In the genomic region with DNA sequence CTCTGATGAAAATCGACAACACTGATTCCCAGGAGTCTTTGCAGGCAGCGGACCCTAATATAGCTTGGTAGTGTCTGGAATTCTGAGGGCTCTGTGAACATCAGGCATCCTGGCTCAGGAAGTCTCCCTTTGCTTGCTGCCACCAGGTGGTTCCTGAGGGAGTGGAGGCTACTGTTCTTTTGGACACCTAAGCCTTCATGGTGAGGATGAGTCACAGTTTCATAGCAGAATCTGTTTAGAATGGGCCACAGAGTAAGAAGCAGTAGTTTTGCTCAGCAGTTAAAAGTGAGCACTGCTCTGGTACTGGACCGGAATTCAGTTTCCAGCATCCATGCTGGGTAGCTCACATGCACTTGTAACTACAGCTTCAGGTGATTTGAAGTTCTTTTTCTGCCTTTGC, we compare ENCODE assay signal across 26 mouse cellular contexts. TPM values are rescaled to one million over a fixed set of nuclear protein-coding genes. Genes with fewer than 3 reads are reported as not detected.
DNase-seq lines count a peak whose midpoint lies in the region; ATAC-seq and TF ChIP-seq lines count a peak whose summit lies in the region.
"Had no signal": no experiment of that assay in that cellular context is flagged by ENCODE, and none has a peak within 500 bp of the region (broad histone marks: within the 10 kb centered on the region; RNA-seq: fewer than 3 reads in every experiment).

No protein-coding gene starts in this region.

- 90% methylated on average over 3 of the region's 3 CpGs for WGBS in hindbrain, postnatal 0 days
- WGBS in hindbrain, embryonic 11.5 days: 89% methylated on average over 3 of the region's 3 CpGs

- H3K9me3 ChIP-seq in hindbrain, postnatal 0 days (ENCODE audit: low read length): no peaks in the 10 kb centered on the region
- H3K9me3 ChIP-seq in hindbrain, embryonic 11.5 days (ENCODE audit: control insufficient read depth, low read length): no peaks in the 10 kb centered on the region
- H3K9me3 ChIP-seq: embryonic facial prominence, embryonic 13.5 days; embryonic facial prominence, embryonic 15.5 days; forebrain, embryonic 13.5 days; forebrain, embryonic 15.5 days had no signal

- H3K4me3 ChIP-seq in hindbrain, postnatal 0 days (ENCODE audit: low read length): no peak overlapping the region
- no peak overlapping the region for H3K4me3 ChIP-seq in hindbrain, embryonic 11.5 days (ENCODE audit: low read depth, low read length)
- H3K4me3 ChIP-seq in embryonic fibroblast, embryonic 13.5 days (ENCODE audit: insufficient read depth, low read length): no peak overlapping the region
- H3K4me3 ChIP-seq: embryonic facial prominence, embryonic 13.5 days; embryonic facial prominence, embryonic 15.5 days; forebrain, embryonic 13.5 days; forebrain, embryonic 15.5 days had no signal

- no peak for TF ChIP-seq POLR2A in embryonic fibroblast, embryonic 13.5 days (IDR thresholded peaks at IDR 0.05; ENCODE audit: low read depth, low read length)

- H3K36me3 ChIP-seq in hindbrain, postnatal 0 days (ENCODE audit: insufficient read depth, low read length): no peaks in the 10 kb centered on the region
- no peaks in the 10 kb centered on the region for H3K36me3 ChIP-seq in hindbrain, embryonic 11.5 days (ENCODE audit: control insufficient read depth, insufficient read depth, low read length)
- H3K36me3 ChIP-seq: embryonic facial prominence, embryonic 13.5 days; embryonic facial prominence, embryonic 15.5 days; forebrain, embryonic 15.5 days had no signal

- DNase-seq in frontal cortex, postnatal 25 days (ENCODE audit: low spot score in 2 of 2): no peak
- DNase-seq in hindbrain, postnatal 0 days (ENCODE audit: low spot score): no peak
- DNase-seq in hindbrain, embryonic 11.5 days (ENCODE audit: low spot score): no peak
- peak; percentile 6 for DNase-seq in right cerebral cortex, adult 18-20 months
- no peak for DNase-seq in right cerebral cortex, adult 2 months (ENCODE audit: low spot score in 2 of 2)
- DNase-seq in layer of hippocampus, adult 9-10 months (ENCODE audit: low spot score): no peak
- DNase-seq: adrenal gland, adult 8-10 months; adrenal gland, postnatal 14 days; adrenal gland, postnatal 36 days; cerebellum, adult 11 months; cerebellum, adult 18-20 months; cerebellum, adult 8-10 months; cerebellum, adult 9-11 months; cerebellum, postnatal 14 days; cerebellum, postnatal 36 days; embryo, embryonic 11 days; forebrain, postnatal 0 days had no signal

- ATAC-seq in frontal cortex, adult (ENCODE audit: low TSS enrichment): peak; percentile 90
- ATAC-seq in hindbrain, postnatal 0 days: no peak
- no peak for ATAC-seq in hindbrain, embryonic 11.5 days (ENCODE audit: low FRiP score)
- ATAC-seq: forebrain, embryonic 13.5 days; forebrain, embryonic 15.5 days; forebrain, postnatal 0 days had no signal

- no peak overlapping the region for H3K27ac ChIP-seq in hindbrain, postnatal 0 days
- no peak overlapping the region for H3K27ac ChIP-seq in hindbrain, embryonic 11.5 days (ENCODE audit: low read depth, low read length)
- H3K27ac ChIP-seq in embryonic fibroblast, embryonic 13.5 days (ENCODE audit: insufficient read depth, low read length): peak overlapping the region; percentile 48; the same call in 1 of the 2 replicates
- H3K27ac ChIP-seq: embryonic facial prominence, embryonic 13.5 days; embryonic facial prominence, embryonic 15.5 days; forebrain, embryonic 13.5 days; forebrain, embryonic 15.5 days had no signal

- peak; percentile 13; the same call in 1 of the 2 replicates for TF ChIP-seq CTCF in hindbrain, postnatal 0 days (IDR thresholded peaks at IDR 0.05; ENCODE audit: low read depth)
- TF ChIP-seq CTCF in embryonic fibroblast, embryonic 13.5 days (IDR thresholded peaks at IDR 0.05; ENCODE audit: borderline replicate concordance, insufficient read depth, low read length): no peak

- no peaks in the 10 kb centered on the region for H3K27me3 ChIP-seq in hindbrain, postnatal 0 days (ENCODE audit: insufficient read depth, low read length)
- no peaks in the 10 kb centered on the region for H3K27me3 ChIP-seq in hindbrain, embryonic 11.5 days (ENCODE audit: control insufficient read depth, insufficient read depth, low read length)
- H3K27me3 ChIP-seq: embryonic facial prominence, embryonic 13.5 days; embryonic facial prominence, embryonic 15.5 days; forebrain, embryonic 13.5 days; forebrain, embryonic 15.5 days had no signal

- H3K4me1 ChIP-seq in hindbrain, postnatal 0 days (ENCODE audit: insufficient read depth, low read length): no peaks in the 10 kb centered on the region
- no peaks in the 10 kb centered on the region for H3K4me1 ChIP-seq in hindbrain, embryonic 11.5 days (replicated peaks; ENCODE audit: control insufficient read depth, insufficient read depth, low read length)
- H3K4me1 ChIP-seq in embryonic fibroblast, embryonic 13.5 days (ENCODE audit: control insufficient read depth, insufficient read depth, low read length): peaks cover 15% of the 10 kb centered on the region
- H3K4me1 ChIP-seq: forebrain, embryonic 15.5 days had no signal

- no peak overlapping the region for H3K9ac ChIP-seq in hindbrain, postnatal 0 days (replicated peaks; ENCODE audit: low read length)
- no peak overlapping the region for H3K9ac ChIP-seq in hindbrain, embryonic 11.5 days (ENCODE audit: low read depth, low read length)
- H3K9ac ChIP-seq: embryonic facial prominence, embryonic 13.5 days; embryonic facial prominence, embryonic 15.5 days; forebrain, embryonic 13.5 days; forebrain, embryonic 15.5 days; forebrain, postnatal 0 days had no signal

- no peak overlapping the region for H3K4me2 ChIP-seq in hindbrain, postnatal 0 days (ENCODE audit: low read depth, low read length)
- H3K4me2 ChIP-seq in hindbrain, embryonic 11.5 days (replicated peaks; ENCODE audit: low read depth, low read length): no peak overlapping the region
- H3K4me2 ChIP-seq: embryonic facial prominence, embryonic 13.5 days; embryonic facial prominence, embryonic 15.5 days; forebrain, embryonic 13.5 days; forebrain, embryonic 15.5 days had no signal

RNA-seq across cellular contexts. Expression of a gene that starts 24.9 kb away (rescaled TPM):
- total RNA-seq in hindbrain, postnatal 0 days (2014; rRNA removed): 7.9 and 11.6 TPM in 2 replicates
- 1.1 and 1.3 TPM in 2 replicates for polyA plus RNA-seq in hindbrain, postnatal 0 days (2015; fragmentation: Nextera tagmentation; extraction: Ambion mirVana)
- polyA plus RNA-seq in hindbrain, embryonic 11.5 days (2014; fragmentation: Nextera tagmentation; extraction: Ambion mirVana): 2.7 and 2.9 TPM in 2 replicates
- polyA plus RNA-seq in embryonic fibroblast, embryonic 13.5 days (2011; ENCODE audit: insufficient read length, low read depth, missing spikeins): 35.1 and 40.9 TPM in 2 replicates
- total RNA-seq: MEL had no signal

RNA-seq across cellular contexts. Expression of a gene that starts 51.7 kb away (rescaled TPM):
- 7.3 and 8.3 TPM in 2 replicates for total RNA-seq in hindbrain, postnatal 0 days (2014; rRNA removed)
- 3.2 TPM in 2 replicates for polyA plus RNA-seq in hindbrain, postnatal 0 days (2015; fragmentation: Nextera tagmentation; extraction: Ambion mirVana)
- polyA plus RNA-seq in hindbrain, embryonic 11.5 days (2014; fragmentation: Nextera tagmentation; extraction: Ambion mirVana): 0.71 and 1.6 TPM in 2 replicates
- 0.28 TPM in 1 of 2 replicates, not detected in the other for polyA plus RNA-seq in embryonic fibroblast, embryonic 13.5 days (2011; ENCODE audit: insufficient read length, low read depth, missing spikeins)
- total RNA-seq: adrenal gland, adult 18-20 months; adrenal gland, postnatal 14 days; adrenal gland, postnatal 36 days; common myeloid progenitor, adult 5-6 weeks; MEL had no signal
